Mouse (Mus musculus) heart, adult 9 months (tissue): Measurements from ENCODE around the gene Fbxl13.

Experiments
- DNase-seq, 2 experiments: peaks; one replicate each; pipeline ENCODE4 v3.0.0; 2022; ENCODE audit warnings: low spot score in 2 of 2

Fbxl13 gene

GRCm38 (mm10) chr5:21574386-21575209 lies 70.8 kb downstream of the Fbxl13 start:
- DNase-seq: no peak

GRCm38 (mm10) chr5:21572764-21573416 lies 72.5 kb downstream of the Fbxl13 start:
- no peak for DNase-seq

GRCm38 (mm10) chr5:21567784-21568183 lies 77.7 kb downstream of the Fbxl13 start:
- DNase-seq: no peak

GRCm38 (mm10) chr5:21565392-21566065 lies 79.9 kb downstream of the Fbxl13 start:
- DNase-seq: no peak

GRCm38 (mm10) chr5:21563936-21564335 lies 81.5 kb downstream of the Fbxl13 start:
- DNase-seq: peak; percentile 19 to 28

GRCm38 (mm10) chr5:21556502-21556901 lies 88.9 kb downstream of the Fbxl13 start:
- no peak for DNase-seq

- no peak for DNase-seq
Observed at GRCm38 (mm10) chr5:21554732-21555131, 90.7 kb downstream of the Fbxl13 start.

- no peak for DNase-seq
Observed at GRCm38 (mm10) chr5:21553685-21554084, 91.7 kb downstream of the Fbxl13 start.

GRCm38 (mm10) chr5:21547005-21547404 lies 98.4 kb downstream of the Fbxl13 start:
- no peak for DNase-seq

GRCm38 (mm10) chr5:21545786-21546185 lies 99.6 kb downstream of the Fbxl13 start:
- DNase-seq: no peak

- DNase-seq: no peak
Observed at GRCm38 (mm10) chr5:21545227-21545626, 100.2 kb downstream of the Fbxl13 start.

- peak; percentile 36 to 67 for DNase-seq
Observed at GRCm38 (mm10) chr5:21544821-21545220, 100.6 kb downstream of the Fbxl13 start.

GRCm38 (mm10) chr5:21543409-21544201 lies 101.8 kb downstream of the Fbxl13 start, which contains the start of gene Lrrc17:
TSS of gene Lrrc17 (plus strand) at chr5:21543559.
- DNase-seq: peak; percentile 51 to 56

- no peak for DNase-seq
Observed at GRCm38 (mm10) chr5:21542226-21542625, 103.2 kb downstream of the Fbxl13 start.

GRCm38 (mm10) chr5:21532921-21533320 lies 112.5 kb downstream of the Fbxl13 start:
- peak; percentile 77 to 80 for DNase-seq

GRCm38 (mm10) chr5:21532126-21532525 lies 113.3 kb downstream of the Fbxl13 start:
- no peak for DNase-seq

GRCm38 (mm10) chr5:21529110-21529720 lies 116.2 kb downstream of the Fbxl13 start:
- DNase-seq: peak in 1 of 2 experiments; percentile 13

GRCm38 (mm10) chr5:21528068-21528842 lies 117.2 kb downstream of the Fbxl13 start:
- peak; percentile 62 to 65 for DNase-seq

GRCm38 (mm10) chr5:21527488-21527911 lies 117.9 kb downstream of the Fbxl13 start:
- peak; percentile 70 to 74 for DNase-seq

- no peak for DNase-seq
Observed at GRCm38 (mm10) chr5:21526835-21527485, 118.5 kb downstream of the Fbxl13 start.
